Mouse (Mus musculus): ENCODE results near the gene Gpc6.

DNA sequence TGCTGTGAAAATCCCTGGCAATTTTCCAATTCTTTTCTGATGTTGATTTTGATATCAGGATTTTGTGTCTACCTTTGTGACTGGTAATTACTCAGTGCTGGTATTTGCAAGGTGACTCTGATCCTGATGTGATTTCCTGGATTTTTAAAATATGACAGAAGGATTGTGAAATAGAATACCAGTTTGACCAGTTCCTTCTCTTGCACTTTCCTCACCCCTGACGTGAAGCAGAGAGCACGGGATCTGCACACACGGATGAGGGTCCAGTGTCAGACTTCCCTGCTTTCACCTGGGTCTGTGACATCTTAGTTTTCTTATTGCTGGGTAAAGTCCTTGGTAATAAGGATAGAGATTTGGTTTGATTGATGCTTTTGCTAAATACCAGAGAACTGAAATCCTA is 232.3 kb downstream of the Gpc6 start:
- TF ChIP-seq CTCF (IDR thresholded peaks at IDR 0.05) (no peak), EP300 (IDR thresholded peaks at IDR 0.05; ENCODE audit: insufficient read depth, low read depth, low read length) (no peak), POLR2A (IDR thresholded peaks at IDR 0.05; ENCODE audit: insufficient read depth, low read depth, low read length) (no peak)
